Mouse (Mus musculus) spleen, adult 12 weeks (tissue): Measurements from ENCODE around the gene Tmem119.

Experiments
- DNase-seq: peaks from one replicate; pipeline ENCODE4 v3.0.0; 2022; ENCODE audit warnings: low spot score

Tmem119 gene

GRCm38 (mm10) chr5:113815638-113816152, 15.4 kb upstream of the Tmem119 start:
- DNase-seq = peak; percentile 67

DNA sequence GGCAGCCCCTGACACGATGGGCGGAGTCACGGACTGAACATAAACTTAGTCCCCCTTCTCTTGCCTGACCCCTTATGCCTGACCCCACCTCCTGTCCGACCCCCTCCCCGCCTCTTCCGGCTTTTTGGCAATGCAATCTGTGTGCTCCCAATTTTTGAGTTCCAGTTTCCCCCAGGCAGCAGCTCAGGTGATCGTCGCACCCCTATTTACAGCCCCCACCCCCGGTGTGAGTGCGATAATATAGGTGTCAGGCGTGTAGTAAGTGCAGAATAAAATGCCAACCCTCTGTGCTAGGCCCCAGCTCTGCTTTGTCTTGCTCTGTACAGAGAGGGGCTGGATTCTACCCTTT, 14.7 kb upstream of the Tmem119 start:
- no peak for DNase-seq

GRCm38 (mm10) chr5:113814111-113815040, 14.1 kb upstream of the Tmem119 start:
- DNase-seq = no peak

GRCm38 (mm10) chr5:113813608-113814007, 13.3 kb upstream of the Tmem119 start:
- DNase-seq = peak; percentile 31

- DNase-seq = no peak
These were observed 12.3 kb upstream of the Tmem119 start for GRCm38 (mm10) chr5:113812638-113813037.

DNA sequence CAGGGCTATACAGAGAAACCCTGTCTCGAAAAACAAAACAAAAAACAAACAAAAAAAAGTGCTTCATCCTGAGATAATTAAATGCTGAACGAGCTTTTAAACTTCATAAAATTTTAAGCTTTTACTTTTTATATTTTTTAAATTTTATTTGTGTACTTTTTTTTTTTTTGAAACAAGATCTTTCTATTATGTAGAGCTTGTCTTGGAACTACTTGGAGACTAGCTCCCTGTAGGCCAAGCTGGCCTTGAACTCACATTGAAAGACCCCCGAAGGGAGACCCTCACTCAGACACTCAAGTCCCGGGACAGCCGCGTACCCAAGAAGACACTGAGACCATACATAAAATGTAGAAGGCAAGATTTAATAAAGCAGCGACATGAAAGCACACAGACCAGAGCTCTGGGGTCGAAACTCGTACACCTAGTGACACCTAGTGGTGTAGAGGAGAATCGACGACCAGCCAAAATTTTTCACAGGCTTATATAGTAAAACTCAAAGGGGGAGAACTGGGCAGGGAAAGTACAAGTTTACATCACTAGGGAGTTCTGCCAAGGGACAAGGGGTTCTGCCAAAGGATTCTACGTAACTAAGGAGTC, 11.6 kb upstream of the Tmem119 start:
- DNase-seq = peak; percentile 44

- DNase-seq = no peak
These were observed 9.8 kb upstream of the Tmem119 start for GRCm38 (mm10) chr5:113810111-113810510.

GRCm38 (mm10) chr5:113808177-113808576, 7.9 kb upstream of the Tmem119 start:
- DNase-seq = no peak

- no peak for DNase-seq
These were observed 7.4 kb upstream of the Tmem119 start for GRCm38 (mm10) chr5:113807712-113808111.

- DNase-seq = no peak
These were observed 6.1 kb upstream of the Tmem119 start for GRCm38 (mm10) chr5:113806414-113806813.

- DNase-seq = no peak
These were observed 5.0 kb upstream of the Tmem119 start for GRCm38 (mm10) chr5:113805301-113805700.

DNA sequence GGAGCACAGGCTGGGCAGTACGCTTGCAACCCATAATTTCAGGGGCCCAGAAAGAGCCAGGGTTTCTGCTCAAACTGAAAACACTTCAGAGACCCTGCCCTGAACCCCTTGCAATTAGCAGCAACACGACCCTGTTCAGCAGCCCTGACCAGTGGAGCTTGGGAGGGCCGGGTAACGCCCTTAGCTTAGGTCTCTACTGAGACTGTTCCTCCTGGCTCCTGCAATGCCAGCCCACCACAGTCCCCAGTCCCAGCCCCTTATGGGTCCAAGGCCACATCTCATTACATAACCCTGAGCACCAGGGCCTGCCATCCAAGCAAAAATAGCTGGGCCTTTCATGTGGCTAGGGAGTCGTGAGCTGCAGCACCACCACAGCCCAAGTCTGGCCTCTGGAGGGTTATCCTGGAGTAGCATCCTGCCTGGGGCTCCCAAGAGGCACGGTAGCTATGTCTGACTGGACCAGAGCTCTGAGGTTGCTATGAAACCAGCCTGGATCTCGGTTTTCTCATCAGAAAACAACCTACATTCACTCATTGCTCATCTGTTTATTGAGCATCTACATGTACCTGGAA, 4.2 kb upstream of the Tmem119 start:
- no peak for DNase-seq

DNA sequence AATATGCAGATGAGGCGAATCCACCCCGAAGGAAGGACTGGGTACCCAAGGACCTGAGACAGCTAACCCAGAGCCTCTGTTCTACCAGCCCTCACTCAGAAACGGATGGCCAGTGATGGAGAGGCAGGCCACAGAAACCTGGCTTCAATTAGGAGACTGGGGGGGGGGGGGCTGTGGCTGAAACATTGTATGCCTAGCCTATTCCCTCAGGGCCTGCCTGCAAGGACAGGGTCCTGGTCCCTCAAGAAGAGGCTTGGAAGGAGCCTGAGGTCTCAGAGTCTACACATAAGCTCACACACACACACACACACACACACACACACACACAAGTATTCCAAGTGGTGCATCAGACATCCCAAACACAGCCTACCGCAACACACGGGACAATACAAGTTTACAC, 625 bp downstream of the Tmem119 start:
- DNase-seq = no peak

- no peak for DNase-seq
These were observed 1.8 kb downstream of the Tmem119 start for GRCm38 (mm10) chr5:113798525-113798924.

DNA sequence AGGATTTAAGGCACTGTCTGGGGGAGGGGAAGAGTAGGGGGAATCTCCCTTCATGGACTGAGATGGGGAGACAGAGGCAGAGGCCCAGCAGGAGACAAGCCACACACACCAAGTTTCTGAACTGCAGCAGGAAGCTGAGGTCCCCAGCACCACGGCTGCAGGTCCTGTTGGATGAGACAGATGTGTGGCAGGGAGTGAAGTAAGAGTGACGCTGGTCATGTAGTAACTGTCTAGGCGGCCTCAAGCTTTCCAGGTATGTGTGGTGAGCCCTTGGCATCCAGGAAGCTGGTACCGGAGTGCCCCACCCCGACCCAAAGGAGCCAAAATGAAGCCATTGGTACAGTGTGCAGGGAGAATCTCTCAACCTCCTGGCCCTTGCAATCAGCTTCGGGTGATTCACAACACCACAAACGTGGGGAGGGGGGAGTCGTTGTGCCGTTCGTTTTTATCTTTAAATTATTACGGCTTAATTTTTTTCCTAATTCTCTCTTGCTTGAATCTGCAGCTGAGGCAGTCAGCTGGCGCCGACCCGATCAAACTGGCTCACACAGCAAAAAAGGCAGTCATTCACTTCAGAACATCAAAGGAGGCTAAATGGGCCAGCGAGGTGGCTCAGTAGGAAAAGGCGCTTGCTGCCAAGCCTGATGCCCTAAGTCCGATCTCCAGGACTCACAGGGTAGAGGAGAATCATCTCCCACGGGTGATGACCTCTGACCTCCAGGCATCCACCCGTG, 3.0 kb downstream of the Tmem119 start:
- no peak for DNase-seq

DNA sequence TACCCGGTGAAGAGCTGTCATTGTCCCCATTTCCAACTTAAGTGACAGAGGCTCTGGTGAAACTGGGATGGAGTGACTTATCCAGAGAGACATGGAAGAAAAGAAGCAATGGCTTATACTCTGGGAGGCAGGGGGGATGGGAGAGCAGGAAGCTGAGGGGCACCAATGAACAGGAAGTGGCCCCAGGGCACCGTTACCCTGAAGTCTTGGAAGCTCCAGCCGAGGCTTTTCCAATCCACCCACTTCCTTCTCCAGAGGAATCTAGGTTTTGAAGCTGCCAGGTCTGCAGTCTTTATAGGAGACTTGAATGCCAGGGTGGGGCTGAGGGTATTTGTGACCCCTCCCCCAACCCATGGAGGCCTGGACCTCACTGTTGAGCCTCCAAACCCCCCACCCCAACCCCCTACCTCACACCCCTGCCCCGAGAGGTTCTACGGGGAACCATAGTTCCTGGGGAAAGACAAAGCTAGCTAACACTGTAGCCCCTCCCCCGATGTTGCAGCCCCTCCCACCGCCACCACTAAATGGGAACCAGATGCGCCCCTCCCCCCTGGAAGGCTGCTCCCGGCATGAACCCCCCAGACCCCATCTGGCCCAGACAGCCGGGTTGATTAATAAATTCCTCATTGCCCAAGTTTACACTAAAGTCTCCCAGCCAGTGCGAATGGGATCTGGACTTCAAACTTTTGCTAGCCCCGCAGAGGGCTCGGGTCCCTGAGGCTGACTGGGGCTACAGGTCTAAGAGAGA, 3.7 kb downstream of the Tmem119 start:
- no peak for DNase-seq

DNA sequence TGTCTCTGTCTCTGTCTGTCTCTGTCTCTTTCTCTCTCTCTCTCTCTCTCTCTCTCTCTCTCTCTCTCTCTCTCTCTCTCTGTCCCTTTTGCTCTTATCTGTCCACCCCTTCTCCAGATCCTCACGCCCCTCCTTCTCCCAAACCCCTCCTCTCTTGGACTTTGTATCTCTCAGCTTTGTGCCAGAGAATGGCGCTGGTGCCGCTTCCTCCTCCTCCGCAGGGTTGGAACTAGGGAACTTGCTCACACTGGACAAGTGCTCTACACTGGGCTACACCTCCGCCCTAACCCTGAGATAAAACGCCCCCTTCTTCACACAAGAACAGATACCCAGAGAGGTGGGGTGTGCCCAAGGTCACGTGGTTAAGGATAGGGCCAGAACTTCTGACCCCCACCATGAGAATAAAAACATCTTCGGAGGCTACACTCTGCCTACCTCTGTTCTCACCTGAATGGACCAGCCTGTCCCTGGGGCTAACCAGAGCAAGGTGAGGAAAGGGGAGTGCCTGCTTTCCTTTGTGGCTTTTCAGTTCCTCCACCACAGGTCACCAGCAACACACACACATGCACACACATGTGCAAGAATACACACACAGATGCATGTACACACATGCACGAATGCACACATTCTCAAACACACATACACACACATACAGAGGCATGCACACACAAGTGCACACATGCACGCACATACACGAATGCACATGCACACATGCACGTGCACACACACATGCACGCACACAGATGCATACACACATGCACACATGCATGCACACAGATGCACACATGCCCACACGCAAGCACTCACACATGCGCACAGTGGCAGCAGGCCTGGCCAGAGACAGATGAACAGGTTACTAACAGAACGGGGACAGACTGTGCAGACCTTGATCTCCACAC, 8.9 kb downstream of the Tmem119 start:
- no peak for DNase-seq

DNA sequence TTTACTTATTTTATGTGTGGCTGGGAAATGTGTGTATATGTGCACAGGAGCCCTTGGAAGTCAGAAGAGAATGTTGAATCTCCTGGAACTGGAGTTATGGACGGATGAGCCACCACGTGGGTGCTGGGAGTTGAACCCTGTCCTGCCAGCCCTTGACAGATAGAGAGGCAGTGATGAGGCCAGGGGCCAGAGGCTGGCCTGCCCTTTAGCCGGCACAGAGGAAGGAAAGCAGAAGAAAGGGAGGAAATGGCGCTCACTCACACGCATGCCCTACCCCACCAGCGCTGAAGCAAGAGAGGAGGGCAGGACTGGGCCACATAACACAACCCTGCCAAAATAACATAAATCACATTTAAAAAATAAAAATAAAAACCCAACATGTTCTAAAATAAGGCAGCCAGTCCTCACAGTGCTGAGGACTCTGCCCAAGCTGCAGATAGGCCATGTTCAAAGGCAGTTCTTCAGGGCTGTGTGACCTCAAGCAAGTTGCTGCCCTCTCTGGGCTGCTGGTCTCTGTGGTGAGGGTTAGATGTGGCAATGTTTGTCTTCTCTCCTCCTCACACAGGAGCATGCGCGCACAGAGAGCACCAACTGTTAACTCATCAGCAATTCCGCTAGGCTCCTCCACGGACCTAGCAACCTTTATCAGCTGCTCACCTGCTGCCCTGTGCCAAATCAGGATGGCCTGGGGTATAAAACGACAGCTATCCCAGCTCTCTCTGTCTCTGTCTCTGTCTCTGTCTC, 9.7 kb downstream of the Tmem119 start:
- no peak for DNase-seq

- no peak for DNase-seq
These were observed 11.1 kb downstream of the Tmem119 start for GRCm38 (mm10) chr5:113789075-113789788.
